Mouse (Mus musculus): ENCODE results near the gene Bik. TPM values are rescaled to one million over a fixed set of nuclear protein-coding genes. Genes with fewer than 3 reads are reported as not detected.

The Bik gene
- polyA plus RNA-seq, 1 experiment from 2014 or later: 1.9 TPM

DNA sequence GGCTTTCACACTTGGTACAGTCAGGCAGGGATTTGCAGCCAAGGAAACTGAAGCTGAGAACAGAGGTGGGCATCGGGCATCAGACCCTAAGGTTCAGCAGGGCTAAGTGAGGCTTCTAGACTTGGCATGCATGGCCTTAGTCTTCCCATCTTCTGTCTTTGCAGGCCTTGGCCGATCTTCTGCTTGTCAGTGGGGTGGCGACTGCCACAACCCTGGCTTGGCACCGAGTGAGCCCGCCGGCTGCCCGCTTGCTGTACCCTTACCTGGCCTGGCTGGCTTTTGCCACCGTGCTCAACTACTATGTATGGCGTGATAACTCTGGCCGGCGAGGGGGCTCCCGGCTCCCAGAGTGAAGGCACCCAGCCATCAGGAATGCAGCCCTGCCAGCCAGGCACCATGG is 46.9 kb downstream of the Bik start:
- H3K27me3 ChIP-seq: no peaks in the 10 kb centered on the region
- no peak overlapping the region for H3K4me2 ChIP-seq (replicated peaks)
- no peak overlapping the region for H3K9ac ChIP-seq (replicated peaks)
- 94% methylated on average over 12 of the region's 12 CpGs for WGBS
- no peak overlapping the region for H3K27ac ChIP-seq (replicated peaks)
- H3K9me3 ChIP-seq: no peaks in the 10 kb centered on the region
- no peaks in the 10 kb centered on the region for H3K4me1 ChIP-seq
- no peak overlapping the region for H3K4me3 ChIP-seq
- ATAC-seq (ENCODE audit: low FRiP score, low read depth): no peak
- H3K36me3 ChIP-seq: peaks cover 43% of the 10 kb centered on the region

DNA sequence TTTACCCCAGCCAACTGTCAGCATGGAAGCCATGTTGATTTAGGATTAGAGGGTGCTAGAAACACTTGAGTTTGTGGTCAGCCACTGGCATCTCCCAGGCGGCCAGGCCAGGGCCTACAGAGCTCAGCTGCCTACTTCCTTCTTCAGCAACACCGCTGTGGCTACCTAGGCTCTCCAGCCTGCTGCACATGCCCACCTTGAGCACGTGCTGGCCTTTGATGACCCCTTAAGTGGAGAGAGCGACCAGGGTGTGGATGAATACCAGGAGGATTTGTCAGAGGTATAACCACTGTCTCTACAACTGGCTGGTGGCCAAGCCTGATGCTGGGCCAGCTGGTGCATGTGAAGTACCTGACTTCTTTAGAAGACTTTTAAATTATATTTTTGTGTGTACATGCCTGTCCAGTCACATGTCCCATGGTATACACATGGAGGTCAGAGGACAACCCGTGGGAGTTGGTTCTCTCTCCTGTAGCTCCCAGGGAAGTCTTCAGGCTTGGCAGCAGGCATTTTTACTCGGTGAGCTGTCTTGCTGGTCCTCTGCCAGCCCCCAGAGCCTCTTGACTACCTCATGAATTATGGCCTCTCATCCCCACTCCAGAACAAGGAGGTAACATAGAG is 48.2 kb downstream of the Bik start:
- WGBS: 87% methylated on average over 6 of the region's 6 CpGs
- Histone ChIP-seq H3K9me3 (no peaks in the 10 kb centered on the region), H3K36me3 (peaks cover 52% of the 10 kb centered on the region), H3K4me1 (no peaks in the 10 kb centered on the region), H3K27ac (replicated peaks) (no peak overlapping the region), H3K4me3 (no peak overlapping the region), H3K9ac (replicated peaks) (no peak overlapping the region), H3K4me2 (replicated peaks) (no peak overlapping the region), H3K27me3 (no peaks in the 10 kb centered on the region)
- no peak for ATAC-seq (ENCODE audit: low FRiP score, low read depth)

DNA sequence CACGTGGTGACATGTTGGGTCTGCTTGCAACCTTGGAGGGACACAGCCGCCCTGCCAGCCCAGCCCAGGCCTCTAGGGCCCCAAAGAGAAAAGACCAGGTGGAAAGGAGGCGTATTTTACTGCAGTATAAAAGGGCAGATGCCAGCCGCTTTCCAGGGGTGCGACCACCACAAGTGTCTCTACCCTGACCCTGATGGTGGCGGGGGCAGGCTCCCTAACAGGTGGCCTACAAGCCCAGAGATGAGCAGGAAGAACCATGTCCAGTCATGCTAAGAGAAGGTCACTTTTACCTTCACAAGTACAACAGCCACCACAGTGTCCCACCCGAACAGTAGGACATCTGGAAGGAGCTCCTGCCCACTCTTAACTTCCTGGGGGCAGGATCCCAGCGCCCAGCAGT is 48.9 kb downstream of the Bik start:
- H3K4me3 ChIP-seq: no peak overlapping the region
- no peak overlapping the region for H3K4me2 ChIP-seq (replicated peaks)
- H3K9me3 ChIP-seq: no peaks in the 10 kb centered on the region
- H3K27me3 ChIP-seq: no peaks in the 10 kb centered on the region
- peaks cover 59% of the 10 kb centered on the region for H3K36me3 ChIP-seq
- no peaks in the 10 kb centered on the region for H3K4me1 ChIP-seq
- WGBS: 94% methylated on average over 8 of the region's 8 CpGs
- ATAC-seq (ENCODE audit: low FRiP score, low read depth): no peak
- no peak overlapping the region for H3K9ac ChIP-seq (replicated peaks)
- H3K27ac ChIP-seq (replicated peaks): no peak overlapping the region

DNA sequence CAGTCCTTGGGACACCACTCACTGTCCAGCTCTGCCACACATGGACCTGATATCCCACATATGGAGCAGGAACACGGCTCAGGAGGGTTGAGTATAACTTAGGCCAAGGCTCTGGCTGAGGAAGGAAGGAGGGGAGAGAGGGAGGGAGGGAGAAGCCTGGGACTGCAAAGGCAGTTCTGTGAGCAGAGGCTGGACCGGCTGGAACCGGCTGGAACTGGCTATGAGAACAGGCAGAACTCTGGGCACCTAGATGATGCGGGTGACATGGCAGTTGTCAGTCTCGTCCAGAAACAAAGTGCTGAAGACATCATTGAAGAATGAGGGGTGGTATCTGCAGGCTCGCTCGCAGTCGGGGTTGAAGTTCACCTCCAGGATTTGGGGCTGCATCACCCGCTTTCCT is 50.0 kb downstream of the Bik start:
- Histone ChIP-seq H3K27me3 (no peaks in the 10 kb centered on the region), H3K9me3 (no peaks in the 10 kb centered on the region), H3K9ac (replicated peaks) (no peak overlapping the region), H3K4me2 (replicated peaks) (no peak overlapping the region), H3K27ac (replicated peaks) (no peak overlapping the region), H3K36me3 (peaks cover 71% of the 10 kb centered on the region), H3K4me3 (no peak overlapping the region), H3K4me1 (no peaks in the 10 kb centered on the region)
- WGBS: 91% methylated on average over 9 of the region's 9 CpGs
- no peak for ATAC-seq (ENCODE audit: low FRiP score, low read depth)

DNA sequence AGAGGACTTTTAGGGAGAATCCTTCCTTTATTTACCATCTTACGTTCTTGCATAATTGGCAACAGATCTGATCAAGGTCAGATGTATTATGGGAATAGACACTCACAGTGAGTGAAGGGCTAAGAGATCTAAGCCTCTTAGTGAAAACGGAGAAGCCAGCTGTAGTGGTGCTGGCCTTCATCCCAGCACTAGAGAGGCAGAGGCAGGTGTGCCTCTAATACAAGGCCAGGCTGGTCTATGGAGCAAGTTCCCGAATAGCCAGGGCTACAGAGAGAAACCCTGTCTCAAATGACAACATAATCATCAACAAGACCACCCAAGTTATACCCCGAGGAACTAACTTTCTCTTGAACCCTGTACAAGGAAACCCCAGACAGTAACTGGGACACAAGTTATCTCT is 56.3 kb downstream of the Bik start:
- Histone ChIP-seq H3K36me3 (peaks cover 95% of the 10 kb centered on the region), H3K27me3 (no peaks in the 10 kb centered on the region), H3K4me3 (no peak overlapping the region), H3K4me1 (no peaks in the 10 kb centered on the region), H3K4me2 (replicated peaks) (no peak overlapping the region), H3K9ac (replicated peaks) (no peak overlapping the region), H3K27ac (replicated peaks) (no peak overlapping the region), H3K9me3 (peaks cover 8% of the 10 kb centered on the region; the same call in 1 of the 2 replicates)
- WGBS: 83% methylated on average over 4 of the region's 4 CpGs
- no peak for ATAC-seq (ENCODE audit: low FRiP score, low read depth)

DNA sequence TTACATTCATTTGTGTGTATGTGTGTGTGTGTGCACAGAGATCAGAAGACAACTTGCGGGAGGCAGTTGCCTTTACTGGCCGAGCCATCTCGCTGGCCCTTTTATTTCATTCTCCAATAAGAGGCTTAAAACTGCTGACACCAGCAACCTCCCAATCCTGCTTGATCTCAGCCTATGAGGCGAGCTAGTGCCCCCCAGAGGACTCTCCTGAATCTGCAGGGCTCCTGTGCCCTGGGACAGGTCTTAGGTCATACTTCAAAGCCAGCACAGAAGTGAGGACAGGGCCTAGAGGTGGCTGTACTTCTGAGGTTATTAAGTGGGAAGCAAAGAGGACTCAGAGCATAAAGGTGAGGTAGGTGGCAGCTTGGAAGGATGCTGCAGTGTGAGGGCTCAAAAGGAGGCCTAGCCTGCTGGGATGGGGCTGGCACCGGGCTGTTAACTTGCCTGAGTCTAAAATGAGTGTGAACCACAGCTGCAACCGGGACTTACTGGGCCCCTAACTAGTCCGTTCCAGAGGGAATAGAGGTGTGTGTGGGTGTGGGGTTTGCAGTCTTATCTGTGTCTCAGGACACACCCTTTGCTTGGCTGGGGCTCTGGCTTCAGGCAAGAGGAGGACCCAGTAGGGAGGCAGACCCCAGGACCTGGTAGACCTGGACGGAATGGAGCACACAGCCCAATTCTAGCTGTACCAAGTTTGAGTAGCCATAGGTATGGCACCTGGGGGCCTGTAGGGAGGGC is 56.9 kb downstream of the Bik start:
- no peaks in the 10 kb centered on the region for H3K27me3 ChIP-seq
- no peak overlapping the region for H3K4me2 ChIP-seq (replicated peaks)
- no peaks in the 10 kb centered on the region for H3K4me1 ChIP-seq
- no peak overlapping the region for H3K4me3 ChIP-seq
- no peak overlapping the region for H3K9ac ChIP-seq (replicated peaks)
- peaks cover 95% of the 10 kb centered on the region for H3K36me3 ChIP-seq
- 63% methylated on average over 8 of the region's 8 CpGs for WGBS
- H3K27ac ChIP-seq (replicated peaks): no peak overlapping the region
- H3K9me3 ChIP-seq: peaks cover 8% of the 10 kb centered on the region; the same call in 1 of the 2 replicates
- no peak for ATAC-seq (ENCODE audit: low FRiP score, low read depth)

DNA sequence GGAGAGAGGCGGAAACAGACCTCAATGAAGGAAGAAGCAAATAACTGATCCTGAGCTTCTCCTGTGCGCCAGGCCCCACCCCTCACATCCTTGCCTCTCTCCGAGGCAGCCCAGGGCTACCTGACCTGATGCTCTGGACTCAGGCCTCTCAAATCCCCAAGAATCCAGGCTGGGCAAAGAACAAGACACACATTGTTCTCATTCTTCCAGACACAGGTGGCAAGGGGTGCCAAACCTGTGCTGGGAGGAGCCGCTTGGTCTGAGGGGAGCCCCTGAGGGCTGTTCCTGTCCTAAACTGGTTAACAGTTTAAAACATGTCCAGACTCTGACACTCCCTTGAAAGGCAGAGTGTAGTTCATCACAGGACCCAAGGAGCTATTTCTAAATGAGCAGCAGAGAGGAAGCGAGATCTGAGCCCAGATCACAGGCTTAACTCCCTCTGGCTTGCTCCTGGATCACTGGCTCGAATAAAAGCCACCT is 58.1 kb downstream of the Bik start:
- no peak overlapping the region for H3K27ac ChIP-seq (replicated peaks)

DNA sequence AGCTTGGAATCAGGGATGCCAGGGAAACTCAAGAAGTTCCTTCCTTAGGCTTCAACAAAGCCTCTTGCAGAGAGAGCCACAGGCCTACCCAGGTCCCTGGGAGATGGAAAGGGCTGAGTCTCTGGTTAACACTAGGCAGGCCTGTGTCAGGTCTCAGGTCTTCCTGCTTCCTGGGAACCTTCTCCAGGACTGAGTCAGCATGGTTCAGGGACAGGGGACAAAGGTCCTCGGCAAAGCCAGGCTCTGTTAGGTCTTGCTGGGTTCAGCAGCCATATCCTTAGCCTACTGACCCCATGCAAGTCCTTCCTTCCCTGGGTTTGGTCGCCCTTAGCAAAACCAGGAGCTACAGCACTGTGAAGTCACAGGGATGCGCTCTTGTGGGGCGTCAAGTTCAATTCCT is 64.2 kb downstream of the Bik start:
- no peak overlapping the region for H3K9ac ChIP-seq (replicated peaks)
- peaks cover 21% of the 10 kb centered on the region for H3K4me1 ChIP-seq
- H3K36me3 ChIP-seq: peaks cover 40% of the 10 kb centered on the region
- no peak overlapping the region for H3K4me2 ChIP-seq (replicated peaks)
- no peak overlapping the region for H3K4me3 ChIP-seq
- ATAC-seq (ENCODE audit: low FRiP score, low read depth): no peak
- no peak overlapping the region for H3K27ac ChIP-seq (replicated peaks)
- peaks cover 8% of the 10 kb centered on the region; the same call in 1 of the 2 replicates for H3K9me3 ChIP-seq
- WGBS: 90% methylated on average over 4 of the region's 4 CpGs
- H3K27me3 ChIP-seq: no peaks in the 10 kb centered on the region

More for the DNA sequence above, 58.1 kb downstream of the Bik start:
- Histone ChIP-seq H3K9me3 (peaks cover 8% of the 10 kb centered on the region; the same call in 1 of the 2 replicates), H3K4me3 (no peak overlapping the region), H3K36me3 (peaks cover 88% of the 10 kb centered on the region), H3K9ac (replicated peaks) (no peak overlapping the region), H3K4me2 (replicated peaks) (no peak overlapping the region), H3K4me1 (no peaks in the 10 kb centered on the region), H3K27me3 (no peaks in the 10 kb centered on the region)
- WGBS: 91% methylated on average over 6 of the region's 6 CpGs
- ATAC-seq (ENCODE audit: low FRiP score, low read depth): no peak

DNA sequence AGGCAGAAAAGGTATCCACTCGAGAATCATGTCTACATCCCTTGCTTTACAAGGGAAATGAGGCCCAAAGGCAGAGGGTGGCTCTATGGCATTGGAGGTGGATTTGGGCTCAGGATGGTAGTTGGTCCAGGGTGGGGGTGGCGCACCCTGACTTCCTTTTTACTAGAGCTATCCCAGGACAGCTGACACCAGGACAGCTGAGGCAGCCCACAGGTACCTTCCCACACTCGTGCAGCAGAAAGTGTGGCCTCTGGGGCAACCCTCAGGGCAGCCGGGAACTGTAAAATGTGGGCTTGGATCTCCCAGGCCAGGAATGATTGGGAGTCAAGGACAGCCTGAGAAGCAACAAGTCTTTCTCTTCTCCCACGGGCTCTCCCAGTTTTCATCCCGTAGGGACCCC is 65.1 kb downstream of the Bik start:
- Histone ChIP-seq H3K4me1 (peaks cover 21% of the 10 kb centered on the region), H3K27ac (replicated peaks) (no peak overlapping the region), H3K4me3 (no peak overlapping the region), H3K27me3 (no peaks in the 10 kb centered on the region), H3K9ac (replicated peaks) (no peak overlapping the region), H3K4me2 (replicated peaks) (no peak overlapping the region), H3K9me3 (no peaks in the 10 kb centered on the region), H3K36me3 (peaks cover 31% of the 10 kb centered on the region)
- WGBS: 85% methylated on average over 6 of the region's 6 CpGs
- ATAC-seq (ENCODE audit: low FRiP score, low read depth): no peak

DNA sequence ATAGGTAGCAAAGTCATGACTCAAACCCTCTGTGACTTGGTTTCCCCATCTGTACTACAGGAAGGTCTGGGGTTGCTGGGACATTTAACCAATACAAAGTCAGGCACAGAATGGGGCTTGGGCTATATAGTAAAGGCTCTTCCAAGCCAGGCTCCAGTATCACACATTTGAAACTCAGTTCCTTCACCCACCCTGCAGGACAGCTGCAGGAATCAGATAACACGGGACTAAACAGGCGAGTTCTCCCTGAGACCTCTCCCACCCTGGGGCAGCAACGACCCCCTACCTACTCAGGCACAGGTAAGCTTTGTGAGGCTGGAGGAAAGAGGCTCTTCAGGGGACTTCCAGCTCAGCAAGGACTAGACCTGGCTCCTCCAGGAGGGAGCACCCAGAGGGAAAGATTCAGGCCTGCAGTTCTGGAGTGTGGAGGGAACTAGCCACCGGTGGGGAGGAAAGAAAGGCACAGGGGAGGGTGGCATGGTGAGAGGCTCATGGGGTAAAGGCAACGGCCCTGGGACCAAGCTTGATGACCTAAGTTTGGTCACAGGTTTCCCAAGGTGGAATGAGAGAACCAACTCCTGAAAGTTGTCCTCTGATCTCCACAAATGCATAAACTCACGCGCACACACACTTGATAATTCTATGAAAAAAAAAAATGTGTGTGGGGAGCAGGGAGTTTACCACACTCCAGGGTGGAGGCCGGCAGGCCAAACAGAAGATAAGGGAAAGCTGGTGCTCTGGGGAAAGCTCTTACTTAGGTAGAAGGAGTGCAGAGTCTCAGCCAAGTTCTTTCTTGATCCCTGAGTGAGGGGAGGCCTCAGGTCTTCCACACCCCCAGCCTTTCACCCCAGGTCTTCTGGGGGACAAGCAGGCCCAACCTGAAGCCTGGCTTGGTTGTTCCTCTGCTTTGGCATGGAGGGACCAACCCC is 65.9 kb downstream of the Bik start:
- H3K27ac ChIP-seq (replicated peaks): no peak overlapping the region
- H3K36me3 ChIP-seq: peaks cover 23% of the 10 kb centered on the region
- no peak overlapping the region for H3K4me3 ChIP-seq
- ATAC-seq (ENCODE audit: low FRiP score, low read depth): no peak
- H3K4me2 ChIP-seq (replicated peaks): peak overlapping the region; percentile 88; the same call in 1 of the 2 replicates
- no peaks in the 10 kb centered on the region for H3K27me3 ChIP-seq
- no peaks in the 10 kb centered on the region for H3K9me3 ChIP-seq
- peaks cover 21% of the 10 kb centered on the region for H3K4me1 ChIP-seq
- peak overlapping the region; percentile 85 for H3K9ac ChIP-seq (replicated peaks)
- 84% methylated on average over 8 of the region's 8 CpGs for WGBS

DNA sequence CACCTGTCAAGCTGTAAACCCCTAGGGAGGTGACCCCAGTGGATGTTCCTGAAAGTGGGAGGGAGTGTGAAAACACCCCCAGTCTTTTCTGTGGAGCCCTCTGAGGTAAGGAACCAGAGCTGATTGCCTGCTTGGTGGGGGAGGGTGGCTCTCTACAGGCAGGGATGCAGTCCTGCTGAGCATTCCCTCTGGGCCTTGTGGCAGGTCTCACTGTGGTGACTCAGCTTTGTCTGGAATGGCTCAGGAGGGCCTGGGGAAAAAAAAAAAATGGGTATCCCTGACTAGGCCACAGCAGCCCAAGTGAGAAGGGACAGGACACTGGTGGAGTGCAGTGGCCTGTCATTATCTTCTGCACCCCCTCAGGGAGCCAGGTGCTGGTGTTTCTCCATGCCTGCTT is 66.5 kb downstream of the Bik start:
- H3K9ac ChIP-seq (replicated peaks): peak overlapping the region; percentile 85
- H3K4me2 ChIP-seq (replicated peaks): peak overlapping the region; percentile 88
- H3K27me3 ChIP-seq: no peaks in the 10 kb centered on the region
- no peaks in the 10 kb centered on the region for H3K9me3 ChIP-seq
- H3K27ac ChIP-seq (replicated peaks): no peak overlapping the region
- ATAC-seq (ENCODE audit: low FRiP score, low read depth): no peak
- H3K36me3 ChIP-seq: peaks cover 18% of the 10 kb centered on the region
- H3K4me1 ChIP-seq: peaks cover 21% of the 10 kb centered on the region
- H3K4me3 ChIP-seq: peak overlapping the region; percentile 86
